Mouse (Mus musculus): ENCODE results near the gene Nqo1. TPM values are rescaled to one million over a fixed set of nuclear protein-coding genes. Genes with fewer than 3 reads are reported as not detected.

The Nqo1 gene
- polyA plus RNA-seq, 1 experiment from 2014 or later = 8.0 TPM

DNA sequence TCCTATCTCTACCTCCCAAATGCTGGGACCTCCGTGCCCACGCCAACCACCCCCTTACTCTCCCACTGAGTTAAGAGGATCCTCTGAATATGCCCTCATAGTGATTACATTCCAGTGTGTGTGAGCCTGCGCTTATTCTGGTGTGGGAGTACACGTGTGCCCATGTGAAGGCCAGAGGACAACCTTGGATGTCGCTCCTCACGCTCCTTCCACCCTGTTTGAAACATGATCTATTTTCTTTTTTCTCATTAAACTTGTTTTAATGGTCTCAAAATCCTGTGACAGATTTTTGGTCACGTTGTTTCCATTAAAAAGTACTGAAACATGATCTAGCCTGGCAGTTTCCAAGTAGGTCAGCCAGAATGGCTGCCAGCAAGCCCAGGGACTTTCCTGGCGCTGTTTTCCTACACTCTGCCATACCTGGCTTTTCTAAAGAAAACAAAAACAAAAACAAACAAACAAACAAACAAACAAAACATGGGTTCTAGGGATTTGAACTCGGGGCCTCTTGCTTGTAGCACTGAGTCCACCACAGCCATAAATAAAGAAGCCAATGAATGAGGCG lies 6.8 kb downstream of the Nqo1 start:
- Histone ChIP-seq H3K27ac (ENCODE audit: low read depth, low read length) (no peak overlapping the region), H3K27me3 (ENCODE audit: control insufficient read depth, insufficient read depth, low read length) (no peaks in the 10 kb centered on the region), H3K4me2 (ENCODE audit: low read depth, low read length, severe bottlenecking) (no peak overlapping the region), H3K4me3 (ENCODE audit: low read depth, low read length) (no peak overlapping the region), H3K4me1 (replicated peaks; ENCODE audit: control insufficient read depth, insufficient read depth, low read length) (no peaks in the 10 kb centered on the region), H3K9ac (ENCODE audit: low read length) (no peak overlapping the region), H3K36me3 (ENCODE audit: control insufficient read depth, insufficient read depth, low read length) (no peaks in the 10 kb centered on the region), H3K9me3 (ENCODE audit: control insufficient read depth, low read length) (no peaks in the 10 kb centered on the region)
- WGBS = 86% methylated on average over 10 of the region's 10 CpGs
- DNase-seq (ENCODE audit: low spot score) (no peak), ATAC-seq (replicated peaks; ENCODE audit: low FRiP score) (no peak)

DNA sequence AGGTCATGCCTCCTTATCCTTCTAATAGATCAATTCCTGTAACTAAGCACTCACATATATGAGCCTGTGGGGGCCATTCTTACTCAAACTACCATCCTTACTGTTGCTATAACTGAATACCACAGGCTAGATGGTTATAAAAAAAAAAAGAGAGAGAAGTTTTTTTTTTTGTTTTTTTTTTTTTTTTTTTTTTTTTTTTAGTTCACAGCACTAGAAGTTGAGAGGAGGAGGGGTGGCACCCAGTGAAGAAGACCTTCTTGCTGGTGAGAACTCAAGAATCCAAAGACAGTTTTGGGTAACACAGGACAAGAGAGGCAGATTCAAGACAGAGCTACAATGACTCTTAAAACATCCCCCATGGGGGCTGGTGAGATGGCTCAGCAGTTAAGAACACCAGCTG lies 7.6 kb downstream of the Nqo1 start:
- Histone ChIP-seq H3K4me3 (ENCODE audit: low read depth, low read length) (no peak overlapping the region), H3K27me3 (ENCODE audit: control insufficient read depth, insufficient read depth, low read length) (no peaks in the 10 kb centered on the region), H3K4me2 (ENCODE audit: low read depth, low read length, severe bottlenecking) (no peak overlapping the region), H3K9me3 (ENCODE audit: control insufficient read depth, low read length) (no peaks in the 10 kb centered on the region), H3K27ac (ENCODE audit: low read depth, low read length) (no peak overlapping the region), H3K36me3 (ENCODE audit: control insufficient read depth, insufficient read depth, low read length) (no peaks in the 10 kb centered on the region), H3K9ac (ENCODE audit: low read length) (no peak overlapping the region), H3K4me1 (replicated peaks; ENCODE audit: control insufficient read depth, insufficient read depth, low read length) (no peaks in the 10 kb centered on the region)
- DNase-seq (ENCODE audit: low spot score) = no peak
- ATAC-seq (replicated peaks; ENCODE audit: low FRiP score) = no peak

DNA sequence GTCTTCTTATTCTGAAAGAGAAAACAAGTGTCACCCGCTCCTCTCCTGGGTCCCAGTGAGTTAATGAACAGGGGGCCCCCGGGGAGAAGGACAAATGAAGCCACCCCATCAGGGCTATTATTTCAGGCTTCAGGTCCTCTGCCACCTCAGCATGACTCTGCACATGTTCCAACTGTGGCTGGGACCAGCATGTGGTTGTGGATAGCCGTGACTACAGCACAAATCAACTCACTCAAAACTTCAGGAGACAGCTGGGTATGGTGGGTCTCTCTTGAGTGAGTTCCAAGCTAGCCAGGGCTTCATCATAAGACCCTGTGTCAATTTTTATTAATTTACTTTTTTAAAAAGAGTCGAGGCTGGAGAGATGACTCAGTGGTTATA lies 11.9 kb downstream of the Nqo1 start:
- 68% methylated on average over 4 of the region's 4 CpGs for WGBS
- no peak overlapping the region for H3K4me2 ChIP-seq (ENCODE audit: low read depth, low read length, severe bottlenecking)

GRCm38 (mm10) chr8:107390476-107391135 lies 12.4 kb downstream of the Nqo1 start:
- Histone ChIP-seq H3K4me3 (ENCODE audit: low read depth, low read length) (no peak overlapping the region), H3K4me1 (replicated peaks; ENCODE audit: control insufficient read depth, insufficient read depth, low read length) (no peaks in the 10 kb centered on the region), H3K9me3 (ENCODE audit: control insufficient read depth, low read length) (no peaks in the 10 kb centered on the region), H3K4me2 (ENCODE audit: low read depth, low read length, severe bottlenecking) (no peak overlapping the region), H3K9ac (ENCODE audit: low read length) (no peak overlapping the region), H3K36me3 (ENCODE audit: control insufficient read depth, insufficient read depth, low read length) (no peaks in the 10 kb centered on the region), H3K27ac (ENCODE audit: low read depth, low read length) (no peak overlapping the region), H3K27me3 (ENCODE audit: control insufficient read depth, insufficient read depth, low read length) (no peaks in the 10 kb centered on the region)
- WGBS = 91% methylated on average over 16 of the region's 16 CpGs
- no peak for ATAC-seq (replicated peaks; ENCODE audit: low FRiP score)
- no peak for DNase-seq (ENCODE audit: low spot score)

More for the DNA sequence above, 11.9 kb downstream of the Nqo1 start:
- no peak for DNase-seq (ENCODE audit: low spot score)
- Histone ChIP-seq H3K4me3 (ENCODE audit: low read depth, low read length) (no peak overlapping the region), H3K36me3 (ENCODE audit: control insufficient read depth, insufficient read depth, low read length) (no peaks in the 10 kb centered on the region), H3K9ac (ENCODE audit: low read length) (no peak overlapping the region), H3K9me3 (ENCODE audit: control insufficient read depth, low read length) (no peaks in the 10 kb centered on the region), H3K4me1 (replicated peaks; ENCODE audit: control insufficient read depth, insufficient read depth, low read length) (no peaks in the 10 kb centered on the region), H3K27ac (ENCODE audit: low read depth, low read length) (no peak overlapping the region), H3K27me3 (ENCODE audit: control insufficient read depth, insufficient read depth, low read length) (no peaks in the 10 kb centered on the region)
- no peak for ATAC-seq (replicated peaks; ENCODE audit: low FRiP score)

- Histone ChIP-seq H3K4me2 (ENCODE audit: low read depth, low read length, severe bottlenecking) (no peak overlapping the region), H3K9ac (ENCODE audit: low read length) (no peak overlapping the region), H3K27ac (ENCODE audit: low read depth, low read length) (no peak overlapping the region), H3K4me3 (ENCODE audit: low read depth, low read length) (no peak overlapping the region), H3K36me3 (ENCODE audit: control insufficient read depth, insufficient read depth, low read length) (no peaks in the 10 kb centered on the region), H3K9me3 (ENCODE audit: control insufficient read depth, low read length) (no peaks in the 10 kb centered on the region), H3K27me3 (ENCODE audit: control insufficient read depth, insufficient read depth, low read length) (no peaks in the 10 kb centered on the region), H3K4me1 (replicated peaks; ENCODE audit: control insufficient read depth, insufficient read depth, low read length) (no peaks in the 10 kb centered on the region)
- 92% methylated on average over 8 of the region's 8 CpGs for WGBS
- no peak for DNase-seq (ENCODE audit: low spot score)
- no peak for ATAC-seq (replicated peaks; ENCODE audit: low FRiP score)
These were observed 13.4 kb downstream of the Nqo1 start for GRCm38 (mm10) chr8:107389557-107389956.

DNA sequence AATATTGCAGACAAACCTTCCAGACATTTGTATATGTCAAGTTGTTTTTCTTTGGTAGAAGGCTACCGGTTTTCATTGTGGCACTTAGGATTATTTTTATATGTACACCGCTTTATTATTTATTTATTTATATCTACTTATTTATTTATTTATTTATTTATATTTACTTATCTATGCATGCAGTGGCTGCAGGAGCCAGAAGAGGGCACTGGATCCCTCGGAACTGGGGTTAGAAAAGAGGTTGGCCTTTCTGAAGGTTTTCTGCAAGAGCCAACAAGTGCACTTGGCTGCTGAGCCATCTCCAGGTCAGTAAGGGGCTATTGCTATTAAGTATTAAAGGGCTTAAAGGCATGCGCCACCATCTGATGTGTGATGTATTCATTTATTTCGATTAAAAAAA lies 15.1 kb downstream of the Nqo1 start:
- no peak overlapping the region for H3K9ac ChIP-seq (ENCODE audit: low read length)
- H3K4me3 ChIP-seq (ENCODE audit: low read depth, low read length) = no peak overlapping the region
- ATAC-seq (replicated peaks; ENCODE audit: low FRiP score) = no peak
- DNase-seq (ENCODE audit: low spot score) = no peak
- H3K27me3 ChIP-seq (ENCODE audit: control insufficient read depth, insufficient read depth, low read length) = no peaks in the 10 kb centered on the region
- no peaks in the 10 kb centered on the region for H3K9me3 ChIP-seq (ENCODE audit: control insufficient read depth, low read length)
- no peak overlapping the region for H3K4me2 ChIP-seq (ENCODE audit: low read depth, low read length, severe bottlenecking)
- H3K4me1 ChIP-seq (replicated peaks; ENCODE audit: control insufficient read depth, insufficient read depth, low read length) = no peaks in the 10 kb centered on the region
- 66% methylated on average over 5 of the region's 5 CpGs for WGBS
- no peaks in the 10 kb centered on the region for H3K36me3 ChIP-seq (ENCODE audit: control insufficient read depth, insufficient read depth, low read length)
- H3K27ac ChIP-seq (ENCODE audit: low read depth, low read length) = no peak overlapping the region

DNA sequence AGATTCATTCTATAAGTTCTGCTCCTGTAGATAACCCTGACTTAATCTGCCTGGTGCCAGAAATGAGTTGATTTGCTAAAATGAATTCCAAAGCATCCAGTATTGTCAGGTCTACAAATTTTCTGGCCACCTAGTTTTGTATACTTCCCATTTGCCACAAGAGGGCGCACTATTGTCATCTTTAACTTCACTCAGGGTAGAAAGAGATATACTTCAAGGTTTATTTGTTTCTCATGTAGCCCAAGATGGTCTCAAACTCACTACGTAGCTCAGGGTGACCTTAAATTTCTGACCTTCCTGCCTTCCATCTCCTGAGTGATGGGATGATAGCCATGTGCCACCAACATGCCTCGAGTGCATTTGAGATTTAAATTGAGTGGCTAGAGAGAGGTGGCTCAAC lies 16.4 kb downstream of the Nqo1 start:
- ATAC-seq (replicated peaks; ENCODE audit: low FRiP score) (no peak), DNase-seq (ENCODE audit: low spot score) (no peak)
- no peaks in the 10 kb centered on the region for H3K9me3 ChIP-seq (ENCODE audit: control insufficient read depth, low read length)
- H3K27ac ChIP-seq (ENCODE audit: low read depth, low read length) = no peak overlapping the region
- H3K4me3 ChIP-seq (ENCODE audit: low read depth, low read length) = no peak overlapping the region
- no peaks in the 10 kb centered on the region for H3K36me3 ChIP-seq (ENCODE audit: control insufficient read depth, insufficient read depth, low read length)
- H3K4me2 ChIP-seq (ENCODE audit: low read depth, low read length, severe bottlenecking) = no peak overlapping the region
- 30% methylated on average over 3 of the region's 3 CpGs for WGBS
- H3K4me1 ChIP-seq (replicated peaks; ENCODE audit: control insufficient read depth, insufficient read depth, low read length) = no peaks in the 10 kb centered on the region
- H3K9ac ChIP-seq (ENCODE audit: low read length) = no peak overlapping the region
- no peaks in the 10 kb centered on the region for H3K27me3 ChIP-seq (ENCODE audit: control insufficient read depth, insufficient read depth, low read length)

DNA sequence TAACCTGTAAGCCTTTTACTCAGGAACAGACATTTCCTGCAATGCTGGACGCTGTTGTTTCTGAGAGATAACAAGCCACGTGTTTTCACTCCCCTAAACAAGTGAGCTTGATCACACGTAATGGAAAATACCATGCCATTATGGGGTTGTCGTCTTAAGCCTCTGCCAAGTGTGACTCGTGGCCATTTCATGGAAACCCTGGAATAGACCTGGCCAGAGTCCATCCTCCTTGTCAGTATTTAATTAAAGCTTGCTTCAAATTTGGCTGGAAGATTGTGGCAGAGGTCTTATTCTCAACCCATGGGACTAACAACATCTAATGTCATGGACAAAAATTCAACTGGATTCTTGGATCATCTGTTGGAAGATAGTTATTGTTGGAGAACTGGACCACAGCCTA lies 16.8 kb downstream of the Nqo1 start:
- no peak for DNase-seq (ENCODE audit: low spot score)
- 66% methylated on average over 5 of the region's 5 CpGs for WGBS

DNA sequence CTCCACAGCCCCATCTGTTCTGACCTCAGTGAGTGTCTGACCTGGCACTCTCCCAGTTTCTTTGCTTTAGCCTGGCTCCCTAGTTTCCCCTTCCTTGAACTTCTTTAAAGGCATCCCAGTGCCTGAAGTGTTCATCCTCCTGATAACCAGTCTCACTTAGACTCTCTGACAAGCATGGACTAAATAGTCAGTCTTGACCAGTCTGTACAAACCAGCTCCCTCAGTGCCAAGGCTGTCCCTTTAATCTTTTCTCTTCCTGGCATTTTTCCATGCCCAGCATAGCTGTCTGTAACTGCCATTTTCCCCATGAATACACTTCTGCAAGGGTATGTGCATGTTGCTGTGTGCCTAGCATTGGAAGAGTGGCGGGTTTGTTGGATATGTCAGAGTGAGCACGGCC lies 17.9 kb downstream of the Nqo1 start:
- H3K36me3 ChIP-seq (ENCODE audit: control insufficient read depth, insufficient read depth, low read length) = no peaks in the 10 kb centered on the region
- no peak overlapping the region for H3K9ac ChIP-seq (ENCODE audit: low read length)
- WGBS = 89% methylated on average over 2 of the region's 2 CpGs
- no peaks in the 10 kb centered on the region for H3K9me3 ChIP-seq (ENCODE audit: control insufficient read depth, low read length)
- H3K4me3 ChIP-seq (ENCODE audit: low read depth, low read length) = no peak overlapping the region
- H3K4me1 ChIP-seq (replicated peaks; ENCODE audit: control insufficient read depth, insufficient read depth, low read length) = no peaks in the 10 kb centered on the region
- ATAC-seq (replicated peaks; ENCODE audit: low FRiP score) (no peak), DNase-seq (ENCODE audit: low spot score) (no peak)
- H3K27me3 ChIP-seq (ENCODE audit: control insufficient read depth, insufficient read depth, low read length) = no peaks in the 10 kb centered on the region
- no peak overlapping the region for H3K4me2 ChIP-seq (ENCODE audit: low read depth, low read length, severe bottlenecking)
- no peak overlapping the region for H3K27ac ChIP-seq (ENCODE audit: low read depth, low read length)

More for the DNA sequence above, 16.8 kb downstream of the Nqo1 start:
- Histone ChIP-seq H3K27me3 (ENCODE audit: control insufficient read depth, insufficient read depth, low read length) (no peaks in the 10 kb centered on the region), H3K36me3 (ENCODE audit: control insufficient read depth, insufficient read depth, low read length) (no peaks in the 10 kb centered on the region), H3K4me1 (replicated peaks; ENCODE audit: control insufficient read depth, insufficient read depth, low read length) (no peaks in the 10 kb centered on the region), H3K9me3 (ENCODE audit: control insufficient read depth, low read length) (no peaks in the 10 kb centered on the region), H3K9ac (ENCODE audit: low read length) (no peak overlapping the region), H3K4me3 (ENCODE audit: low read depth, low read length) (no peak overlapping the region), H3K4me2 (ENCODE audit: low read depth, low read length, severe bottlenecking) (no peak overlapping the region), H3K27ac (ENCODE audit: low read depth, low read length) (no peak overlapping the region)
- ATAC-seq (replicated peaks; ENCODE audit: low FRiP score) = no peak

Data from forebrain, embryonic 11.5 days (tissue).